18 mouse cellular contexts compared by ENCODE assay signal in the genomic region with DNA sequence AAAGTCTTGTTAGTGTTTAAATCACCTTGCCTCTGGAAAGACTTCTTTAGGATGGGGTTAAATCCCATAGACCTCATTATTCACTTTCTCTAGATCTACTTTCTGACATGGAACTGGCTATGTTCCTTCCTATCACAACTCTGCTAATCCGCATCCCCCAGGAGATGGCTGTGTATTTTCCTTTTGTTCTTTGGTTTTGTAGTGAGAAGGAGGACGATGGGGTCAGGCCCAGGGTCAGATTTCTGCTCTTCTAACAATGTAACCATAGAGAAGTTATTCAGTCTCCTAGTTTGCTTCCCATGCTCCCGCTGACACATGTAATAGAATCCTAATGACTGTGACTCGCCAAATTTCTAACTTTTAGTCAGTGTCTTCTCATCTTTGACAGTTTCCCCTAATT. TPM values are rescaled to one million over a fixed set of nuclear protein-coding genes. Genes with fewer than 3 reads are reported as not detected.
A peak's percentile ranks its signal among the peaks of the same experiment; 100 is the strongest.
DNase-seq lines count a peak whose midpoint lies in the region; ATAC-seq lines count a peak whose summit lies in the region.
"Had no signal": no experiment of that assay in that cellular context is flagged by ENCODE, and none has a peak within 500 bp of the region (broad histone marks: within the 10 kb centered on the region; RNA-seq: fewer than 3 reads in every experiment).

No protein-coding gene starts in this region.

- WGBS in forebrain, embryonic 10.5 days, result 5% methylated on average over 4 of the region's 4 CpGs
- 6% methylated on average over 4 of the region's 4 CpGs for WGBS in forebrain, embryonic 16.5 days
- whole genome bisulfite sequencing in hindbrain, embryonic 14.5 days, result 4% methylated on average over 4 of the region's 4 CpGs
- WGBS in neural tube, embryonic 11.5 days, result 18% methylated on average over 4 of the region's 4 CpGs
- 63% methylated on average over 4 of the region's 4 CpGs for WGBS in liver, embryonic 12.5 days (ENCODE audit: insufficient replicate concordance)

- no peak overlapping the region for H3K4me3 ChIP-seq in forebrain, embryonic 10.5 days
- H3K4me3 ChIP-seq in forebrain, embryonic 16.5 days (replicated peaks; ENCODE audit: low read length), result no peak overlapping the region
- H3K4me3 ChIP-seq in hindbrain, embryonic 14.5 days (replicated peaks; ENCODE audit: low read length), result no peak overlapping the region
- H3K4me3 ChIP-seq in neural tube, embryonic 11.5 days (ENCODE audit: low read depth, low read length), result no peak overlapping the region
- H3K4me3 ChIP-seq in liver, embryonic 12.5 days, result no peak overlapping the region
- H3K4me3 ChIP-seq: heart, embryonic 10.5 days; megakaryocyte, embryonic 14.5 days had no signal

- no peak overlapping the region for H3K9ac ChIP-seq in forebrain, embryonic 16.5 days (replicated peaks; ENCODE audit: low read depth, low read length)
- no peak overlapping the region for H3K9ac ChIP-seq in hindbrain, embryonic 14.5 days
- H3K9ac ChIP-seq in neural tube, embryonic 11.5 days (ENCODE audit: low read length), result no peak overlapping the region
- H3K9ac ChIP-seq in liver, embryonic 12.5 days, result no peak overlapping the region

- ATAC-seq in forebrain, embryonic 16.5 days, result no peak
- ATAC-seq in hindbrain, embryonic 14.5 days (ENCODE audit: low FRiP score), result peak; percentile 74; the same call in 1 of the 2 replicates
- peak; percentile 53 for ATAC-seq in neural tube, embryonic 11.5 days (ENCODE audit: insufficient read depth, low FRiP score, low TSS enrichment)
- ATAC-seq in liver, embryonic 12.5 days, result no peak
- ATAC-seq: Patski had no signal

- DNase-seq in forebrain, embryonic 10.5 days (ENCODE audit: extremely low spot score, low spot score), result peak; percentile 44
- DNase-seq in embryo, embryonic 10 days (ENCODE audit: low spot score), result peak; percentile 82
- DNase-seq in hindbrain, embryonic 14.5 days (ENCODE audit: low spot score), result peak; percentile 38
- peak; percentile 74 for DNase-seq in neural tube, embryonic 11.5 days (ENCODE audit: low spot score)
- DNase-seq in cerebellum, adult 11 months, result no peak
- no peak for DNase-seq in kidney, postnatal 14 days
- DNase-seq: cerebellum, adult 11-12 months; gastrocnemius, postnatal 10 days; kidney, adult 9 months; thymus, adult 2 months had no signal

- no peak overlapping the region for H3K27ac ChIP-seq in forebrain, embryonic 10.5 days
- H3K27ac ChIP-seq in forebrain, embryonic 16.5 days (ENCODE audit: low read length), result no peak overlapping the region
- H3K27ac ChIP-seq in hindbrain, embryonic 14.5 days, result no peak overlapping the region
- no peak overlapping the region for H3K27ac ChIP-seq in neural tube, embryonic 11.5 days (ENCODE audit: low read depth, low read length)
- no peak overlapping the region for H3K27ac ChIP-seq in liver, embryonic 12.5 days
- H3K27ac ChIP-seq: heart, embryonic 10.5 days had no signal

- H3K4me1 ChIP-seq in forebrain, embryonic 10.5 days, result peaks cover 16% of the 10 kb centered on the region
- no peaks in the 10 kb centered on the region for H3K4me1 ChIP-seq in forebrain, embryonic 16.5 days (replicated peaks; ENCODE audit: control insufficient read depth, insufficient read depth, low read length)
- no peaks in the 10 kb centered on the region for H3K4me1 ChIP-seq in hindbrain, embryonic 14.5 days (replicated peaks; ENCODE audit: control insufficient read depth, insufficient read depth, low read length)
- no peaks in the 10 kb centered on the region for H3K4me1 ChIP-seq in neural tube, embryonic 11.5 days (ENCODE audit: control insufficient read depth, insufficient read depth, low read length)
- H3K4me1 ChIP-seq in liver, embryonic 12.5 days, result no peaks in the 10 kb centered on the region
- H3K4me1 ChIP-seq: heart, embryonic 10.5 days; megakaryocyte, embryonic 14.5 days had no signal

- H3K36me3 ChIP-seq in forebrain, embryonic 10.5 days (replicated peaks), result no peaks in the 10 kb centered on the region
- no peaks in the 10 kb centered on the region for H3K36me3 ChIP-seq in forebrain, embryonic 16.5 days (ENCODE audit: control insufficient read depth, insufficient read depth)
- no peaks in the 10 kb centered on the region for H3K36me3 ChIP-seq in hindbrain, embryonic 14.5 days (replicated peaks; ENCODE audit: control insufficient read depth, insufficient read depth)
- no peaks in the 10 kb centered on the region for H3K36me3 ChIP-seq in neural tube, embryonic 11.5 days (ENCODE audit: control insufficient read depth, insufficient read depth, low read length)
- H3K36me3 ChIP-seq in liver, embryonic 12.5 days, result no peaks in the 10 kb centered on the region
- H3K36me3 ChIP-seq: heart, embryonic 10.5 days had no signal

- H3K4me2 ChIP-seq in forebrain, embryonic 16.5 days (ENCODE audit: low read length), result no peak overlapping the region
- no peak overlapping the region for H3K4me2 ChIP-seq in hindbrain, embryonic 14.5 days (replicated peaks)
- H3K4me2 ChIP-seq in neural tube, embryonic 11.5 days (ENCODE audit: low read depth), result no peak overlapping the region
- H3K4me2 ChIP-seq in liver, embryonic 12.5 days, result no peak overlapping the region

- no peaks in the 10 kb centered on the region for H3K9me3 ChIP-seq in forebrain, embryonic 10.5 days
- no peaks in the 10 kb centered on the region for H3K9me3 ChIP-seq in forebrain, embryonic 16.5 days (ENCODE audit: control insufficient read depth, low read length)
- H3K9me3 ChIP-seq in hindbrain, embryonic 14.5 days (ENCODE audit: control insufficient read depth, low read length), result no peaks in the 10 kb centered on the region
- H3K9me3 ChIP-seq in neural tube, embryonic 11.5 days (ENCODE audit: control insufficient read depth, low read length), result no peaks in the 10 kb centered on the region
- no peaks in the 10 kb centered on the region for H3K9me3 ChIP-seq in liver, embryonic 12.5 days (replicated peaks)
- H3K9me3 ChIP-seq: heart, embryonic 10.5 days; megakaryocyte, embryonic 14.5 days had no signal

- H3K27me3 ChIP-seq in forebrain, embryonic 10.5 days (ENCODE audit: poor library complexity, severe bottlenecking), result peaks cover 53% of the 10 kb centered on the region
- H3K27me3 ChIP-seq in forebrain, embryonic 16.5 days (replicated peaks; ENCODE audit: control insufficient read depth, insufficient read depth, low read length), result no peaks in the 10 kb centered on the region
- H3K27me3 ChIP-seq in hindbrain, embryonic 14.5 days (ENCODE audit: control insufficient read depth, insufficient read depth, low read length), result no peaks in the 10 kb centered on the region; the same call in 1 of the 2 replicates
- H3K27me3 ChIP-seq in neural tube, embryonic 11.5 days (ENCODE audit: control insufficient read depth, insufficient read depth, low read length), result no peaks in the 10 kb centered on the region
- H3K27me3 ChIP-seq in liver, embryonic 12.5 days (replicated peaks), result no peaks in the 10 kb centered on the region
- H3K27me3 ChIP-seq: CH12.LX, Patski had no signal

RNA-seq across cellular contexts. Expression of gene Mindy4b-ps, which starts 4.2 kb away (rescaled TPM):
- polyA plus RNA-seq in forebrain, embryonic 10.5 days (2016; fragmentation: Nextera tagmentation; extraction: Ambion mirVana), result not detected in 2 replicates
- not detected in 2 replicates for polyA plus RNA-seq in forebrain, embryonic 16.5 days (2015; fragmentation: Nextera tagmentation; extraction: Ambion mirVana)
- 0.09 TPM in 1 of 2 replicates, not detected in the other for polyA plus RNA-seq in hindbrain, embryonic 14.5 days (2014; fragmentation: Nextera tagmentation; extraction: Ambion mirVana)
- not detected in 2 replicates for polyA plus RNA-seq in neural tube, embryonic 11.5 days (2014; fragmentation: Nextera tagmentation; extraction: Ambion mirVana)
- polyA plus RNA-seq in liver, embryonic 12.5 days (2016; fragmentation: Nextera tagmentation; extraction: Ambion mirVana), result not detected in 2 replicates
- polyA plus RNA-seq: heart, embryonic 10.5 days; liver, adult 2 months; lung, embryonic 16.5 days; Patski; thymus, adult 2 months had no signal

RNA-seq across cellular contexts. Expression of gene Clrn1, which starts 58.9 kb away (rescaled TPM):
- 0.15 TPM in 1 of 2 replicates, not detected in the other for polyA plus RNA-seq in forebrain, embryonic 10.5 days (2016; fragmentation: Nextera tagmentation; extraction: Ambion mirVana)
- 0.94 and 2.0 TPM in 2 replicates for polyA plus RNA-seq in forebrain, embryonic 16.5 days (2015; fragmentation: Nextera tagmentation; extraction: Ambion mirVana)
- 2.1 and 2.6 TPM in 2 replicates for polyA plus RNA-seq in hindbrain, embryonic 14.5 days (2014; fragmentation: Nextera tagmentation; extraction: Ambion mirVana)
- 0.19 and 0.42 TPM in 2 replicates for polyA plus RNA-seq in neural tube, embryonic 11.5 days (2014; fragmentation: Nextera tagmentation; extraction: Ambion mirVana)
- polyA plus RNA-seq in liver, embryonic 12.5 days (2016; fragmentation: Nextera tagmentation; extraction: Ambion mirVana), result 0.07 TPM in 1 of 2 replicates, not detected in the other
- polyA plus RNA-seq: liver, adult 2 months; Patski had no signal

Comparison
In these comparisons a context has a peak if more than half of its experiments do, and no peak if none do; other contexts are left out.
1. DNase-seq: peak in forebrain, embryonic 10.5 days (single experiment), embryo, embryonic 10 days (single experiment), hindbrain, embryonic 14.5 days (single experiment) and neural tube, embryonic 11.5 days (single experiment); none in cerebellum, adult 11 months (single experiment) and kidney, postnatal 14 days (single experiment).
2. ATAC-seq: peak in hindbrain, embryonic 14.5 days (single experiment) and neural tube, embryonic 11.5 days (single experiment); none in forebrain, embryonic 16.5 days (single experiment) and liver, embryonic 12.5 days (single experiment).